Mouse (Mus musculus) forebrain, embryonic 10.5 days (tissue): ENCODE measurements around the gene Laptm4a. TPM values are rescaled to one million over a fixed set of nuclear protein-coding genes. Genes with fewer than 3 reads are reported as not detected.

Experiments used
- DNase-seq: peaks from one replicate; pipeline ENCODE4 v3.0.0-alpha.2; 2017; ENCODE audit warnings: low spot score; ENCODE audit errors: extremely low spot score
- H3K27ac ChIP-seq: fragments of 300-500 bp; sonication (generic); 2 replicates; pipeline ENCODE4 v1.5.1; 2016; ENCODE audit warnings: mild to moderate bottlenecking
- H3K27me3 ChIP-seq: fragments of 300-500 bp; sonication (generic); 2 replicates; pipeline ENCODE4 v1.6.1; 2016; ENCODE audit warnings: mild to moderate bottlenecking; ENCODE audit not compliant: poor library complexity, severe bottlenecking
- H3K36me3 ChIP-seq: fragments of 300-500 bp; sonication (generic); replicated peaks from 2 replicates; pipeline ENCODE4 v1.6.1; 2016; ENCODE audit warnings: mild to moderate bottlenecking, moderate library complexity
- H3K4me1 ChIP-seq: fragments of 300-500 bp; sonication (generic); 2 replicates; pipeline ENCODE4 v1.6.1; 2016
- H3K4me3 ChIP-seq: fragments of 300-500 bp; sonication (generic); 2 replicates; pipeline ENCODE4 v1.5.1; 2016; ENCODE audit warnings: mild to moderate bottlenecking, moderate library complexity
- H3K9me3 ChIP-seq: fragments of 300-500 bp; sonication (generic); 2 replicates; pipeline ENCODE4 v1.6.1; 2016; ENCODE audit warnings: mild to moderate bottlenecking, moderate library complexity
- WGBS: fragments of 180-500 bp; shearing (Covaris S2); methylation state at CpG from one replicate; pipeline ENCODE4 v1.1.7; 2016; 5-methylcytosine and 5-hydroxymethylcytosine counted together
- polyA plus RNA-seq: library from polyadenylated mRNA; unstranded; fragments of >200 nt; fragmentation: Nextera tagmentation; extraction: Ambion mirVana; gene quantifications from 2 replicates; pipeline ENCODE4 v1.2.1, GENCODE M21; 2016

Laptm4a gene
- polyA plus RNA-seq, 1 experiment from 2014 or later, result 181 TPM

DNA sequence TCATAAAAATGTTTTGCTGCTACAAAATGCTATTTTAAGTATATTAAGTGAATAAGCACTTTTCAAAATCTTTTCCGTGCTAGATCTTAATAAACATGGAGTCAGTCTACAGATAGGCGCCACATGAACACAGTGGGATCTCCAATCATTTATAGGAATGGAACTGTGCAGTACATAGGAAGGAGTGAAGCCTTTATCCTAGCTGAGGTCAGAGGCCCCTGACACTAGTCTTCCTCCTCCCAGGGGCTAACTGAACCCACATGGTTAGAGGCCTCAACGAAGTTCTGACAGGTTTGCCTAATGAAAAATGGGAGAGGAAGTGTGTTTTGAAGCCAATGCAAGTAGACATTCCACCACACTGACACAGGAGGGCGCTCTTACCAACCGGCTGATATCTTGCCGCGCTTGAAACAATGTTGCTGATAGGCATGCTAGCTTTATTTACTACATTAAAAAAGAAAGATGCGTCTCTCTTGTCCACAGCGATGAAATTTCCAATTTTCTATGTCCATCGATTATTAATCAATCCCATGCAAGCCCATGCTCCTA, 32.3 kb upstream of the Laptm4a start:
- no peaks in the 10 kb centered on the region for H3K9me3 ChIP-seq
- DNase-seq, result peak; percentile 59
- 22% methylated on average over 10 of the region's 10 CpGs for WGBS
- no peaks in the 10 kb centered on the region for H3K36me3 ChIP-seq
- peaks cover 17% of the 10 kb centered on the region for H3K27me3 ChIP-seq
- H3K4me3 ChIP-seq, result no peak overlapping the region
- peaks cover 46% of the 10 kb centered on the region for H3K4me1 ChIP-seq
- peak overlapping the region; percentile 13; the same call in 1 of the 2 replicates for H3K27ac ChIP-seq

GRCm38 (mm10) chr12:8892876-8893532, 28.5 kb upstream of the Laptm4a start:
- 40% methylated on average over 17 of the region's 21 CpGs for WGBS
- Histone ChIP-seq H3K4me3 (no peak overlapping the region; the same call in 1 of the 2 replicates), H3K4me1 (peaks cover 37% of the 10 kb centered on the region), H3K27ac (peak overlapping the region; percentile 40; the same call in 1 of the 2 replicates), H3K27me3 (no peaks in the 10 kb centered on the region), H3K36me3 (no peaks in the 10 kb centered on the region), H3K9me3 (no peaks in the 10 kb centered on the region)
- no peak for DNase-seq

GRCm38 (mm10) chr12:8897140-8897539, 24.3 kb upstream of the Laptm4a start:
- Histone ChIP-seq H3K9me3 (no peaks in the 10 kb centered on the region), H3K27me3 (no peaks in the 10 kb centered on the region), H3K36me3 (no peaks in the 10 kb centered on the region), H3K4me1 (peaks cover 58% of the 10 kb centered on the region), H3K4me3 (no peak overlapping the region), H3K27ac (no peak overlapping the region; the same call in 1 of the 2 replicates)
- 53% methylated on average over 7 of the region's 7 CpGs for WGBS
- DNase-seq, result no peak

DNA sequence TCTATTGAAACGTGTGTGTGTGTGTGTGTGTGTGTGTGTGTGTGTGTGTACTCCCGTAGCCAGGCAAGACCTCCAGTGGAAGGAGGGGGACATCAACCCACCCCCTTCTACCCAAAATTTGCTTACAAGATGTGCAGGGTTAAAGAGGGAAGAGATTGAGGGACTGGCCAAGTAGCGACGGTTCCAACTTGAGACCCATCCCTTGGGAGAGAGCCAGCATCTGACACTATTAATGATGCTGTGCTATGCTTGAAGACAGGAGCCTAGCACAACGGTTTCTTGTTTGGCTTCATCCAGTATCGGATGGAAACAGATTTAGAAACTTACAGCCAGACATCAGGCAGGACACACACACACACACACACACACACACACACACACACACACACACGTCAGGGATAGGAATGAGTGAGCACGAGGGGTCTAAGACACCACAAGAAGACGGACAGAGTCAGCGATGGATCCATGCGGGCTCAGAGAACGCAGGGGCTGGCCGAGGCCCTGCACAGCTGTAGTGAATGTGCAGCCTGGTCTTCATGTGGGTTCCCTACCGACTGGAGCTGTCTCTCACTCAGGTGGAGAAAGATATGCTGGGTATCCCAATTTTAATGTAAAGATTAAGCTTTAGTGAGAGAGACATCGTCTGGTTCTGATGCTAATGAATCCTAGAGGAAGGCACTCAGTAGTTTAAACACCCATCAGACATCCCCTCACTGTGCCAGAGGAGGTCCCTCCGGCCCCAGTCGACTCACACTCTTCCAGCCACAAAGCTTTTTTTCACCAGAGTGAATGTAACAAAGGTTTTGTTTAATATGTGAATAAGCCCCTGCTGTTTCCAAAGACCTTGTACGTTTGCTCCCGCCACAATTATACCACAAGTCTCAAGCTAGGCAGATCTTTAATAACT, 22.3 kb upstream of the Laptm4a start:
- Histone ChIP-seq H3K27me3 (no peaks in the 10 kb centered on the region), H3K4me3 (no peak overlapping the region), H3K36me3 (no peaks in the 10 kb centered on the region), H3K27ac (peak overlapping the region; percentile 78), H3K4me1 (peaks cover 46% of the 10 kb centered on the region), H3K9me3 (no peaks in the 10 kb centered on the region)
- WGBS, result 60% methylated on average over 19 of the region's 19 CpGs
- DNase-seq, result no peak

DNA sequence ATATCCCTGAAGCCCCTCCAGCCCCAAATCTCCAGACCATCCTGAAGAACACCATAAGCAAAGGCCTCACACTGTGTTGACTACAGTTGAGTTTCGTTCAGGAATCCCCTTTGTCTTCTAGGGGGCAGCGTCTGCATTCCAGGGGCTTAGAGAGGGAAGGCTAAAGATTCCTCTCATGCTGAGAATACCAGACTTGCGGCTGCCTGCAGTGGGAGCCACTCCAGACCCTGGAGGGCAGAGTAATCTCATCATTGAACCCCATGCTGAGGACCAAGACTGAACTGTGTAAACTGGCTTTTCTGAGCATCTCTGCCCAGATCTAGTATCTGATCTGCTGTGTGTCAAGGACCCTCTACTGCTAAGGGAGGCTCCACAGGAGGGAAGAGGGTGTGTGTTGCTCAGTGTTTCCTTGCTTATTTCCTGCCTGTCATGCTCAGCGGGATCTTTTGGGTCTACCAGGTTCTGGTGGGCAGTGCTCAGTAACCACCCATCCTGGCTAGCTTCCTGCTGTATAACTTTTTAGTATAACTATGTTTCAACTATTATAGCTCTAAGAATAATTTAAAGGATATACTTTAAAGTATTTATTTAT, 21.3 kb upstream of the Laptm4a start:
- Histone ChIP-seq H3K4me3 (no peak overlapping the region), H3K27ac (peak overlapping the region; percentile 78), H3K4me1 (peaks cover 46% of the 10 kb centered on the region), H3K9me3 (no peaks in the 10 kb centered on the region), H3K36me3 (no peaks in the 10 kb centered on the region), H3K27me3 (no peaks in the 10 kb centered on the region)
- no peak for DNase-seq
- 14% methylated on average over 4 of the region's 4 CpGs for WGBS

- peaks cover 46% of the 10 kb centered on the region for H3K4me1 ChIP-seq
- H3K4me3 ChIP-seq, result no peak overlapping the region
- WGBS, result 57% methylated on average over 5 of the region's 5 CpGs
- no peak for DNase-seq
- H3K9me3 ChIP-seq, result no peaks in the 10 kb centered on the region
- no peaks in the 10 kb centered on the region for H3K36me3 ChIP-seq
- H3K27me3 ChIP-seq, result no peaks in the 10 kb centered on the region
- peak overlapping the region; percentile 65 for H3K27ac ChIP-seq
Measured at GRCm38 (mm10) chr12:8900919-8901663, 20.4 kb upstream of the Laptm4a start.

- Histone ChIP-seq H3K27ac (peak overlapping the region; percentile 21), H3K4me3 (no peak overlapping the region), H3K36me3 (no peaks in the 10 kb centered on the region), H3K27me3 (no peaks in the 10 kb centered on the region), H3K4me1 (peaks cover 43% of the 10 kb centered on the region), H3K9me3 (no peaks in the 10 kb centered on the region)
- DNase-seq, result no peak
- WGBS, result 28% methylated on average over 2 of the region's 2 CpGs
Measured at GRCm38 (mm10) chr12:8901934-8902333, 19.5 kb upstream of the Laptm4a start.

DNA sequence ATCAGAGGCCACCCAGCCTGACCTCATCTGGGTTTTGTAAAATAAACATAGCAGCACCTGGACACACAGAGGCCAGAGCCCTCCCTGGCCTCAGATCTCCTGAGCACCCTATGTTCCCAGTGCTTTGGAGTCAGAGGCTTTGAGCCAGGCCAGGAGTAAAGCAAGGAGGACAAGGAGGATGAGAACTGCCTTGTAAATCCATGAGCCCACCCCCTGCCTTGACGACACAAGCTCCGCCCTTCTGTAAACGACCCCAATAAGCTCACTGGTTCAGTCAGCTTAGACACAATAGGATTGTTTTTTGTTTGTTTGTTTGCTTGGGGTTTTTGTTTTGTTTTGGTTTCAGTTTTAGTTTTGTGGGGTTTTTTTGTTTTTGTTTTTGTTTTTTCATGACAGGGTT, 19.0 kb upstream of the Laptm4a start:
- DNase-seq, result no peak
- H3K36me3 ChIP-seq, result no peaks in the 10 kb centered on the region
- H3K27ac ChIP-seq, result peak overlapping the region; percentile 21
- no peaks in the 10 kb centered on the region for H3K9me3 ChIP-seq
- 22% methylated on average over 3 of the region's 3 CpGs for WGBS
- H3K4me3 ChIP-seq, result no peak overlapping the region
- no peaks in the 10 kb centered on the region for H3K27me3 ChIP-seq
- H3K4me1 ChIP-seq, result peaks cover 38% of the 10 kb centered on the region

DNA sequence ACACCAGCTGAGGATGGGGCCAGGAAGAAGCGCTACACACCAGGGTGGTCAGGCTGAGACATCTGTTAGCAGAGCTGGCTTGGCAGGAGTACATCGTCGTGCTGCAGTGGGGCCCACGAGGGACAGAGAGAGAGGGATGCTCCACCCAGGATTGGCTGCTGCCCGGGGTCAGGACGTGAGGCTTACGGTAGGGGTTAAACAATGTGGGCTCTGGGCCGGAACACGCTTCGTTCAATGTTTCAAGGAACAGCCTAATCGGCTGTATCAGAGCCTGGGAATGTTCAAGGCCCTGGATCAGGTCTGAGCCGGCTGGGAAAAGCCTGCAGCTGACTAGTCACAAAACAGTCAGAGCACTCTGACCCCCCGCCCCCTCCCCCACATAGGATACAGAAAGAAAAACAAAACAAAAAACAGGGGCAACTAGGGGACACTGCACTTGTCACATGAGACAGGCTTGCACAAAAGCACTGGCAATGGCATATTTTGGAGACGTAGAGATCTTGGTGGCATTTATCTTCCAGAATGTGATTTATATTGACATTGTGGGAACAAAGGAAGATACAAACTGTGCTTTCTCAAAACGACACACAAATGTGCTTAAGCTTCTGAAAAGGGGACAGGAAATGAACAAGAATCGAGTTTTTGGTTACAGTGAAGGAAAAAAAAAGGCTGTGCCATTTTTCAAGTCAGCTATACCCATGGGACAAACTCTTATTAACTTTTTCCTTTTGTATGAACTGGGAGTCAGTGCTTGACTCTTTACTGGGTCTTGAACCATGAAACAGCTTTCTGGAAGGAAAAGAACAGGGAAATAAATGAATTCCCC, 8.4 kb upstream of the Laptm4a start:
- H3K36me3 ChIP-seq, result no peaks in the 10 kb centered on the region
- no peaks in the 10 kb centered on the region for H3K27me3 ChIP-seq
- H3K4me3 ChIP-seq, result peak overlapping the region; percentile 10; the same call in 1 of the 2 replicates
- WGBS, result 15% methylated on average over 16 of the region's 16 CpGs
- peak overlapping the region; percentile 90 for H3K27ac ChIP-seq
- H3K9me3 ChIP-seq, result no peaks in the 10 kb centered on the region
- H3K4me1 ChIP-seq, result peaks cover 40% of the 10 kb centered on the region
- peak; percentile 67 for DNase-seq

- Histone ChIP-seq H3K4me3 (no peak overlapping the region), H3K4me1 (peaks cover 40% of the 10 kb centered on the region), H3K36me3 (no peaks in the 10 kb centered on the region), H3K27me3 (no peaks in the 10 kb centered on the region), H3K27ac (peak overlapping the region; percentile 90), H3K9me3 (no peaks in the 10 kb centered on the region)
- no peak for DNase-seq
- WGBS, result 45% methylated on average over 9 of the region's 9 CpGs
Measured at GRCm38 (mm10) chr12:8913701-8914340, 7.6 kb upstream of the Laptm4a start.

GRCm38 (mm10) chr12:8916378-8916777, 5.1 kb upstream of the Laptm4a start:
- WGBS, result 51% methylated on average over 5 of the region's 5 CpGs
- no peak for DNase-seq
- Histone ChIP-seq H3K9me3 (no peaks in the 10 kb centered on the region), H3K27ac (peak overlapping the region; percentile 66), H3K4me1 (peaks cover 48% of the 10 kb centered on the region), H3K27me3 (no peaks in the 10 kb centered on the region), H3K4me3 (no peak overlapping the region), H3K36me3 (no peaks in the 10 kb centered on the region)
